ENCODE assay signal across 8 mouse cellular contexts in genomic region chr2:118676839-118677741, GRCm38 (mm10). TPM values are rescaled to one million over a fixed set of nuclear protein-coding genes. Genes with fewer than 3 reads are reported as not detected.
DNase-seq lines count a peak whose midpoint lies in the region; ATAC-seq and TF ChIP-seq lines count a peak whose summit lies in the region.

No protein-coding gene starts in this region.

- peak; percentile 21 to 35 for DNase-seq in cerebellum, adult 2 months
- no peak for DNase-seq in cerebellum, adult 11-12 months
- DNase-seq in thymus, postnatal 4 days = peak; percentile 53
- no peak for DNase-seq in thymus, adult 18-20 months
- DNase-seq in heart, postnatal 36 days = peak; percentile 21 to 40
- no peak for DNase-seq in midbrain, postnatal 0 days (ENCODE audit: low spot score)
- no peak for DNase-seq in frontal cortex, postnatal 14 days (ENCODE audit: low spot score in 2 of 2)

- 2% methylated on average over 89 of the region's 89 CpGs for WGBS in cerebellum, adult 2 months
- under 1% methylated on average over 89 of the region's 89 CpGs for WGBS in limb, embryonic 15.5 days
- WGBS in midbrain, postnatal 0 days = 2% methylated on average over 71 of the region's 89 CpGs

- H3K4me3 ChIP-seq in cerebellum, adult 2 months (replicated peaks; ENCODE audit: insufficient read depth, low read depth, low read length) = peak overlapping the region; percentile 42
- H3K4me3 ChIP-seq in limb, embryonic 15.5 days = peak overlapping the region; percentile 54
- H3K4me3 ChIP-seq in midbrain, postnatal 0 days (ENCODE audit: low read depth, low read length) = peak overlapping the region; percentile 48

- H3K27me3 ChIP-seq in cerebellum, adult 2 months (ENCODE audit: control insufficient read depth, insufficient read depth, low read length) = no peaks in the 10 kb centered on the region
- peaks cover 76% of the 10 kb centered on the region for H3K27me3 ChIP-seq in limb, embryonic 15.5 days
- H3K27me3 ChIP-seq in midbrain, postnatal 0 days (ENCODE audit: insufficient read depth, low read length) = 0 out of 2 replicates have a peak, but pooled peaks cover 7% of the 10 kb centered on the region

- H3K9ac ChIP-seq in limb, embryonic 15.5 days = peak overlapping the region; percentile 41; the same call in 1 of the 2 replicates
- peak overlapping the region; percentile 64 for H3K9ac ChIP-seq in midbrain, postnatal 0 days (replicated peaks; ENCODE audit: low read length, poor library complexity, severe bottlenecking)

- intact Hi-C loops in heart, postnatal 36 days (cut with DNase I) = loop anchor here (5.0 kb wide), 1 partner anchor 35 kb away; no protein-coding TSS in a partner anchor

- ATAC-seq in limb, embryonic 15.5 days (ENCODE audit: insufficient number of reproducible peaks, low FRiP score, low TSS enrichment, low read depth) = no peak
- ATAC-seq in midbrain, postnatal 0 days (ENCODE audit: low FRiP score) = peak; percentile 39

- no peak overlapping the region for H3K27ac ChIP-seq in cerebellum, adult 2 months (ENCODE audit: insufficient read depth, low read length)
- H3K27ac ChIP-seq in limb, embryonic 15.5 days = no peak overlapping the region; the same call in 1 of the 2 replicates
- no peak overlapping the region for H3K27ac ChIP-seq in midbrain, postnatal 0 days (ENCODE audit: low read depth, low read length)

- TF ChIP-seq POLR2A in cerebellum, adult 2 months (IDR thresholded peaks at IDR 0.05; ENCODE audit: borderline replicate concordance, insufficient read depth, low read length) = no peak

- TF ChIP-seq CTCF in cerebellum, adult 2 months (IDR thresholded peaks at IDR 0.05; ENCODE audit: borderline replicate concordance, insufficient read depth, low read depth, low read length) = no peak
- TF ChIP-seq CTCF in midbrain, postnatal 0 days (IDR thresholded peaks at IDR 0.05) = no peak

- H3K36me3 ChIP-seq in limb, embryonic 15.5 days = no peaks in the 10 kb centered on the region
- peaks cover 17% of the 10 kb centered on the region; the same call in 1 of the 2 replicates for H3K36me3 ChIP-seq in midbrain, postnatal 0 days (ENCODE audit: insufficient read depth, low read length)

- no peaks in the 10 kb centered on the region for H3K4me1 ChIP-seq in cerebellum, adult 2 months (ENCODE audit: control insufficient read depth, insufficient read depth, low read length)
- H3K4me1 ChIP-seq in limb, embryonic 15.5 days = peaks cover 13% of the 10 kb centered on the region
- H3K4me1 ChIP-seq in midbrain, postnatal 0 days (ENCODE audit: insufficient read depth, low read length) = peaks cover 12% of the 10 kb centered on the region; the same call in 1 of the 2 replicates

- H3K4me2 ChIP-seq in limb, embryonic 15.5 days = peak overlapping the region; percentile 96
- peak overlapping the region; percentile 89 for H3K4me2 ChIP-seq in midbrain, postnatal 0 days (ENCODE audit: low read depth, low read length, poor library complexity, severe bottlenecking)

- H3K9me3 ChIP-seq in limb, embryonic 15.5 days = no peaks in the 10 kb centered on the region
- H3K9me3 ChIP-seq in midbrain, postnatal 0 days (ENCODE audit: low read length) = no peaks in the 10 kb centered on the region

RNA-seq across cellular contexts. Expression of gene Pak6, which starts 14.0 kb away (rescaled TPM):
- 5.6 and 6.4 TPM in 2 replicates for polyA plus RNA-seq in cerebellum, adult 2 months (2012; rRNA removed)
- 10 to 100 TPM; 10.1 to 13.0 TPM for total RNA-seq in heart, postnatal 36 days (2021)
- 8.3 and 8.6 TPM in 2 replicates for polyA plus RNA-seq in limb, embryonic 15.5 days (2015; fragmentation: Nextera tagmentation; extraction: Ambion mirVana)
- 107 and 120 TPM in 2 replicates for total RNA-seq in midbrain, postnatal 0 days (2014; rRNA removed)
- 65.5 and 66.1 TPM in 2 replicates for polyA plus RNA-seq in midbrain, postnatal 0 days (2015; fragmentation: Nextera tagmentation; extraction: Ambion mirVana)

RNA-seq across cellular contexts. Expression of gene Ankrd63, which starts 26.7 kb away (rescaled TPM):
- polyA plus RNA-seq in cerebellum, adult 2 months (2012; rRNA removed) = 0.41 and 0.82 TPM in 2 replicates
- 1 to 10 TPM; 1.4 to 2.5 TPM for total RNA-seq in heart, postnatal 36 days (2021)
- 0.05 TPM in 2 replicates for polyA plus RNA-seq in limb, embryonic 15.5 days (2015; fragmentation: Nextera tagmentation; extraction: Ambion mirVana)
- 0.22 TPM in 1 of 2 replicates, not detected in the other for total RNA-seq in midbrain, postnatal 0 days (2014; rRNA removed)
- polyA plus RNA-seq in midbrain, postnatal 0 days (2015; fragmentation: Nextera tagmentation; extraction: Ambion mirVana) = 0.04 TPM in 1 of 2 replicates, not detected in the other

RNA-seq across cellular contexts. Expression of gene Plcb2, which starts 51.1 kb away (rescaled TPM):
- polyA plus RNA-seq in cerebellum, adult 2 months (2012; rRNA removed) = 0.86 and 0.97 TPM in 2 replicates
- total RNA-seq in heart, postnatal 36 days (2021) = 1 to 10 TPM; 1.9 to 2.7 TPM
- 1.4 and 1.6 TPM in 2 replicates for polyA plus RNA-seq in limb, embryonic 15.5 days (2015; fragmentation: Nextera tagmentation; extraction: Ambion mirVana)
- total RNA-seq in midbrain, postnatal 0 days (2014; rRNA removed) = 0.52 and 2.4 TPM in 2 replicates
- polyA plus RNA-seq in midbrain, postnatal 0 days (2015; fragmentation: Nextera tagmentation; extraction: Ambion mirVana) = 0.53 and 0.63 TPM in 2 replicates

Comparison
In these comparisons a context has a peak if more than half of its experiments do, and no peak if none do; other contexts are left out.
1. DNase-seq: peak in cerebellum, adult 2 months (2 of 2), thymus, postnatal 4 days (single experiment) and heart, postnatal 36 days (2 of 2); none in cerebellum, adult 11-12 months (single experiment), thymus, adult 18-20 months (0 of 2), midbrain, postnatal 0 days (single experiment) and frontal cortex, postnatal 14 days (0 of 2).
2. Peak in every context shown above with its lines, with median percentiles within 50 percentile points of each other: H3K4me3 ChIP-seq.